Mouse (Mus musculus): Measurements from ENCODE around the gene Babam2. TPM values are rescaled to one million over a fixed set of nuclear protein-coding genes. Genes with fewer than 3 reads are reported as not detected.

The Babam2 gene
- polyA plus RNA-seq, 1 experiment from 2014 or later = 22.1 TPM

DNA sequence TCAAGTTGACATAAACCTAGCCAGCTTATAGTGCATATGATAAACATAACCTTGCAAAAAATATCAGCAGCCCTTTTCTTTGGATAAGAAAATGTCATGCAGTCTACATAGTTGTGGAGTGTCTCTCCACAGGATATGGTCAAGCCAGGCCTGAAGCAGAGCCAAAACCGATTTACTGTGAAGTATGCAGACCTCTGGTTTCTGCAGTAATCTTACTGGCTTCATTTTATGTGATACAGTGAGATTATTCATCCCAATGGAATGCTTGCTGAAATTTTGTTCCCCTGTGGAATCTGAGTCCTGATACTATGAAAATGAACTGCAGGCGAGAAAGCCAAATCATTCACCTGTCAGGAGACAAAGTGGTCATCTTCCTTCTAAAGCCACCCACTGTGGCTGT, 138.2 kb downstream of the Babam2 start:
- Histone ChIP-seq H3K4me1 (ENCODE audit: insufficient read depth) (no peaks in the 10 kb centered on the region), H3K36me3 (replicated peaks; ENCODE audit: insufficient read depth, low read length) (no peaks in the 10 kb centered on the region), H3K4me3 (ENCODE audit: low read depth, low read length) (no peak overlapping the region), H3K9me3 (ENCODE audit: low read length) (peaks cover 5% of the 10 kb centered on the region), H3K27ac (ENCODE audit: low read depth) (no peak overlapping the region), H3K4me2 (ENCODE audit: low read depth, low read length) (no peak overlapping the region), H3K9ac (replicated peaks) (no peak overlapping the region), H3K27me3 (ENCODE audit: insufficient read depth, low read length) (no peaks in the 10 kb centered on the region)
- WGBS (ENCODE audit: insufficient replicate concordance) = 75% methylated on average over 2 of the region's 2 CpGs
- no peak for DNase-seq
- ATAC-seq = no peak
- TF ChIP-seq CTCF (IDR thresholded peaks at IDR 0.05; ENCODE audit: low read depth) = no peak
- TF ChIP-seq EP300 (IDR thresholded peaks at IDR 0.05; ENCODE audit: low read depth) = no peak

DNA sequence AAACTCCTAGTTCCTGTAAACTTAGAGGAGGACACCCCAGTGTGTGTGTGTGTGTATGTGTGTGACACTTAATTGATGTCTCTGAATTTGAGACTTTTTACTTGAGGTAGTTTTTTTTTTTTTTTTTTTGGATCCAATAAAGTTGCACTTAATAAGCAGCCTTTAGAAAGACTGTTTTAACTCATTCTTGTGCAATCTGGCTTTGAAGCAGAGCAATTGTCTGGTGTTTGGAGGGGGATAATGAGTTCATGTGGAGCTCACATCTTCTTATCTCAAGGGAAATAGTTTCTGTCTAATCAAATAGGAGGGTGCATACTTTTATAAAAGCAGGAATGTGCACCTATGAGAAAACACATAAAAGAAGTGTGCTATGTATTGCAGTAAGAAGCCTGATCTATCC, 142.5 kb downstream of the Babam2 start:
- H3K36me3 ChIP-seq (replicated peaks; ENCODE audit: insufficient read depth, low read length) = no peaks in the 10 kb centered on the region
- no peak overlapping the region for H3K9ac ChIP-seq (replicated peaks)
- no peak for TF ChIP-seq CTCF (IDR thresholded peaks at IDR 0.05; ENCODE audit: low read depth)
- TF ChIP-seq EP300 (IDR thresholded peaks at IDR 0.05; ENCODE audit: low read depth) = no peak
- H3K27ac ChIP-seq (ENCODE audit: low read depth) = no peak overlapping the region
- DNase-seq (no peak), ATAC-seq (no peak)
- no peak overlapping the region for H3K4me3 ChIP-seq (ENCODE audit: low read depth, low read length)
- no peaks in the 10 kb centered on the region for H3K4me1 ChIP-seq (ENCODE audit: insufficient read depth)
- H3K9me3 ChIP-seq (ENCODE audit: low read length) = no peaks in the 10 kb centered on the region
- no peak overlapping the region for H3K4me2 ChIP-seq (ENCODE audit: low read depth, low read length)
- no peaks in the 10 kb centered on the region for H3K27me3 ChIP-seq (ENCODE audit: insufficient read depth, low read length)

- WGBS (ENCODE audit: insufficient replicate concordance) = 67% methylated on average over 1 of the region's 1 CpGs
- Histone ChIP-seq H3K4me1 (ENCODE audit: insufficient read depth) (no peaks in the 10 kb centered on the region), H3K4me3 (ENCODE audit: low read depth, low read length) (no peak overlapping the region), H3K9me3 (ENCODE audit: low read length) (no peaks in the 10 kb centered on the region), H3K36me3 (replicated peaks; ENCODE audit: insufficient read depth, low read length) (no peaks in the 10 kb centered on the region), H3K27me3 (ENCODE audit: insufficient read depth, low read length) (no peaks in the 10 kb centered on the region), H3K4me2 (ENCODE audit: low read depth, low read length) (no peak overlapping the region), H3K27ac (ENCODE audit: low read depth) (no peak overlapping the region), H3K9ac (replicated peaks) (no peak overlapping the region)
- TF ChIP-seq EP300 (IDR thresholded peaks at IDR 0.05; ENCODE audit: low read depth) = no peak
- TF ChIP-seq CTCF (IDR thresholded peaks at IDR 0.05; ENCODE audit: low read depth) = no peak
- no peak for ATAC-seq
- DNase-seq = no peak
Measured at GRCm38 (mm10) chr5:31840406-31840805, 142.9 kb downstream of the Babam2 start.

- TF ChIP-seq EP300 (IDR thresholded peaks at IDR 0.05; ENCODE audit: low read depth) (no peak), CTCF (IDR thresholded peaks at IDR 0.05; ENCODE audit: low read depth) (no peak)
- Histone ChIP-seq H3K36me3 (replicated peaks; ENCODE audit: insufficient read depth, low read length) (no peaks in the 10 kb centered on the region), H3K27ac (ENCODE audit: low read depth) (no peak overlapping the region), H3K9me3 (ENCODE audit: low read length) (no peaks in the 10 kb centered on the region), H3K4me3 (ENCODE audit: low read depth, low read length) (no peak overlapping the region), H3K27me3 (ENCODE audit: insufficient read depth, low read length) (no peaks in the 10 kb centered on the region), H3K4me2 (ENCODE audit: low read depth, low read length) (no peak overlapping the region), H3K9ac (replicated peaks) (no peak overlapping the region), H3K4me1 (ENCODE audit: insufficient read depth) (no peaks in the 10 kb centered on the region)
- ATAC-seq (no peak), DNase-seq (no peak)
- WGBS (ENCODE audit: insufficient replicate concordance) = 69% methylated on average over 3 of the region's 3 CpGs
Measured at GRCm38 (mm10) chr5:31844856-31845255, 147.4 kb downstream of the Babam2 start.

DNA sequence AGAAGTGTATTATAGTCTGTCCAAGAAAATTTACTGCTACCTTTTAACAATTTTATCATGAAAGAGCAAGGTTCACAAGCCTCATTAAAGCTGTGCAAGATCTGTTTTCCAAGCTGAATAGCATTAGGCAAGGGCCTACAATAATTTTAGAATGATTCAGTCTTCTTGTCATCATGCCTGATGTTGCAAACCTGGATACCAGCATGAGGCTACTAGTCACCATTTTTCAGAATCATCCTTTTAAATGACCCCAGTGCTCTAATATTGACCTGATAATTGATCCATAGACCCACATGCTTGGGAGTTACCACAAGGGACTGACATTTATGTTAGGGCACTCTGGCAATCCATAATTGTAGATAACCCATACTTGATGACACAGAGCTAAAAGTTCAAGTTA, 149.5 kb downstream of the Babam2 start:
- Histone ChIP-seq H3K9ac (replicated peaks) (no peak overlapping the region), H3K27ac (ENCODE audit: low read depth) (no peak overlapping the region), H3K4me2 (ENCODE audit: low read depth, low read length) (no peak overlapping the region), H3K4me3 (ENCODE audit: low read depth, low read length) (no peak overlapping the region), H3K9me3 (ENCODE audit: low read length) (no peaks in the 10 kb centered on the region), H3K27me3 (ENCODE audit: insufficient read depth, low read length) (no peaks in the 10 kb centered on the region), H3K36me3 (replicated peaks; ENCODE audit: insufficient read depth, low read length) (no peaks in the 10 kb centered on the region), H3K4me1 (ENCODE audit: insufficient read depth) (no peaks in the 10 kb centered on the region)
- TF ChIP-seq EP300 (IDR thresholded peaks at IDR 0.05; ENCODE audit: low read depth) = no peak
- no peak for TF ChIP-seq CTCF (IDR thresholded peaks at IDR 0.05; ENCODE audit: low read depth)
- no peak for DNase-seq
- ATAC-seq = no peak

- no peak for DNase-seq
Measured at GRCm38 (mm10) chr5:31848995-31849394, 151.5 kb downstream of the Babam2 start.

DNA sequence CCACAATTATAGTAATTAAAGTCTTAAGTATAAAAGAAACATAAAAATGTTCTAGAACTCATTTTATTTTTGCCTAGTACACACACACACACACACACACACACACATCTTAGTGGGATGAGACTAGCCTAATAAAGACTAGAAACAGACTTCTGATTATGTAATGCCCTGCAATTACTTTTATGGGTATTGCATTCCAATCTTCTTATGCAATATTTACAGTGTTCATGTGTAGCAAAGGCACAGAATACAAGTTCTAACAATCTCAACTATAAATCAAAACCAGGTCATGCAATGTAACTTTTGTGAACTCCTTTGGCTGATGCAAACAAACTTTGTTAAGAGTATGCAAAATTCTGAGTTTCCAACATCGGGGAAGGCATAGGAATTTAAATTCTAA, 155.3 kb downstream of the Babam2 start:
- H3K27ac ChIP-seq (ENCODE audit: low read depth) = no peak overlapping the region
- no peaks in the 10 kb centered on the region for H3K27me3 ChIP-seq (ENCODE audit: insufficient read depth, low read length)
- no peak overlapping the region for H3K4me3 ChIP-seq (ENCODE audit: low read depth, low read length)
- ATAC-seq (no peak), DNase-seq (no peak)
- 85% methylated on average over 1 of the region's 1 CpGs for WGBS (ENCODE audit: insufficient replicate concordance)
- H3K4me2 ChIP-seq (ENCODE audit: low read depth, low read length) = no peak overlapping the region
- TF ChIP-seq CTCF (IDR thresholded peaks at IDR 0.05; ENCODE audit: low read depth) (no peak), EP300 (IDR thresholded peaks at IDR 0.05; ENCODE audit: low read depth) (no peak)
- no peaks in the 10 kb centered on the region for H3K36me3 ChIP-seq (replicated peaks; ENCODE audit: insufficient read depth, low read length)
- no peaks in the 10 kb centered on the region for H3K4me1 ChIP-seq (ENCODE audit: insufficient read depth)
- no peak overlapping the region for H3K9ac ChIP-seq (replicated peaks)
- H3K9me3 ChIP-seq (ENCODE audit: low read length) = no peaks in the 10 kb centered on the region

More at GRCm38 (mm10) chr5:31848995-31849394, 151.5 kb downstream of the Babam2 start:
- H3K4me2 ChIP-seq (ENCODE audit: low read depth, low read length) = no peak overlapping the region
- H3K4me3 ChIP-seq (ENCODE audit: low read depth, low read length) = no peak overlapping the region
- no peaks in the 10 kb centered on the region for H3K9me3 ChIP-seq (ENCODE audit: low read length)
- no peak overlapping the region for H3K9ac ChIP-seq (replicated peaks)
- no peak overlapping the region for H3K27ac ChIP-seq (ENCODE audit: low read depth)
- no peak for ATAC-seq
- no peaks in the 10 kb centered on the region for H3K27me3 ChIP-seq (ENCODE audit: insufficient read depth, low read length)
- H3K36me3 ChIP-seq (replicated peaks; ENCODE audit: insufficient read depth, low read length) = no peaks in the 10 kb centered on the region
- TF ChIP-seq EP300 (IDR thresholded peaks at IDR 0.05; ENCODE audit: low read depth) (no peak), CTCF (IDR thresholded peaks at IDR 0.05; ENCODE audit: low read depth) (no peak)
- H3K4me1 ChIP-seq (ENCODE audit: insufficient read depth) = no peaks in the 10 kb centered on the region

Data from liver, postnatal 0 days (tissue).